22 mouse cellular contexts compared by ENCODE assay signal in the genomic region with DNA sequence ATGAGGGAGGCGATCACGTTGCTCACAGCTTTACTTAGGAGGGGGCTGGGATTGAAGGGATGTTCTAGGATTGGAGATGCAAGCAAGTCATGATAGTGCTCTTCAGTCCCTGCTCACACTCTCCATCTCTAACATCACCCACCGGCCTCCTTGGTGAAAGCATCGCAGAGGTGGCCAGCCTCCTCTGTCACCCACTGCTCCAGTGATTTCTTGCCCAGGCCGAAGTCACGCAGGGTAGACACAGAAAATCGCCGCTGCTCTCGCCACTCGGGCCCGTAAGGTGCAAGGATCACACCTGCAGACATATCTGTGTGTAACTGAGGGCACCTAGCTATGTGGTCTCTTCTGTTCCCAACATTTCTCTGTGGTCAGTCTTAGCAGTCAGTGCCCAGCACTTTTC. TPM values are rescaled to one million over a fixed set of nuclear protein-coding genes. Genes with fewer than 3 reads are reported as not detected.
DNase-seq lines count a peak whose midpoint lies in the region; ATAC-seq and TF ChIP-seq lines count a peak whose summit lies in the region.
"Had no signal": no experiment of that assay in that cellular context is flagged by ENCODE, and none has a peak within 500 bp of the region (broad histone marks: within the 10 kb centered on the region; RNA-seq: fewer than 3 reads in every experiment).

No protein-coding gene starts in this region.

- no peaks in the 10 kb centered on the region for H3K36me3 ChIP-seq in kidney, adult 2 months (ENCODE audit: control insufficient read depth, insufficient read depth, low read length)
- H3K36me3 ChIP-seq in liver, embryonic 16.5 days (ENCODE audit: control insufficient read depth, insufficient read depth), result no peaks in the 10 kb centered on the region
- H3K36me3 ChIP-seq in liver, embryonic 11.5 days (ENCODE audit: control insufficient read depth, insufficient read depth, low read length), result no peaks in the 10 kb centered on the region
- H3K36me3 ChIP-seq in stomach, embryonic 15.5 days, result no peaks in the 10 kb centered on the region
- H3K36me3 ChIP-seq: embryonic facial prominence, embryonic 10.5 days; heart, embryonic 15.5 days; hindbrain, embryonic 15.5 days had no signal

- 57% methylated on average over 11 of the region's 11 CpGs for WGBS in kidney, adult 2 months
- 67% methylated on average over 11 of the region's 11 CpGs for WGBS in liver, embryonic 16.5 days (ENCODE audit: insufficient replicate concordance)
- 90% methylated on average over 11 of the region's 11 CpGs for WGBS in liver, embryonic 11.5 days
- 91% methylated on average over 11 of the region's 11 CpGs for WGBS in stomach, embryonic 15.5 days

- ATAC-seq in liver, embryonic 16.5 days (ENCODE audit: low read depth), result no peak
- no peak for ATAC-seq in liver, embryonic 11.5 days (replicated peaks; ENCODE audit: low FRiP score)
- ATAC-seq in stomach, embryonic 15.5 days (ENCODE audit: insufficient read depth, low FRiP score, low read depth), result no peak
- ATAC-seq: forebrain, embryonic 13.5 days had no signal

- H3K4me2 ChIP-seq in liver, embryonic 16.5 days (ENCODE audit: low read depth, low read length), result peak overlapping the region; percentile 18
- H3K4me2 ChIP-seq in liver, embryonic 11.5 days, result no peak overlapping the region
- peak overlapping the region; percentile 21 for H3K4me2 ChIP-seq in stomach, embryonic 15.5 days
- H3K4me2 ChIP-seq: forebrain, embryonic 13.5 days; heart, embryonic 11.5 days; heart, embryonic 15.5 days; hindbrain, embryonic 15.5 days had no signal

- no peaks in the 10 kb centered on the region for H3K9me3 ChIP-seq in liver, embryonic 16.5 days (replicated peaks; ENCODE audit: control insufficient read depth, low read length)
- H3K9me3 ChIP-seq in liver, embryonic 11.5 days (ENCODE audit: control insufficient read depth, low read length), result no peaks in the 10 kb centered on the region
- no peaks in the 10 kb centered on the region for H3K9me3 ChIP-seq in stomach, embryonic 15.5 days
- H3K9me3 ChIP-seq: embryonic facial prominence, embryonic 10.5 days; forebrain, embryonic 13.5 days; heart, embryonic 15.5 days; hindbrain, embryonic 15.5 days had no signal

- peak overlapping the region; percentile 2; the same call in 1 of the 2 replicates for H3K9ac ChIP-seq in liver, embryonic 16.5 days (ENCODE audit: low read depth, low read length)
- no peak overlapping the region for H3K9ac ChIP-seq in liver, embryonic 11.5 days (ENCODE audit: low read depth, low read length)
- H3K9ac ChIP-seq in stomach, embryonic 15.5 days, result no peak overlapping the region
- H3K9ac ChIP-seq: forebrain, embryonic 13.5 days; heart, embryonic 15.5 days; hindbrain, embryonic 15.5 days had no signal

- no peaks in the 10 kb centered on the region for H3K27me3 ChIP-seq in kidney, adult 2 months (replicated peaks; ENCODE audit: control insufficient read depth, insufficient read depth, low read length)
- H3K27me3 ChIP-seq in liver, embryonic 16.5 days (ENCODE audit: control insufficient read depth, insufficient read depth, low read depth, low read length), result no peaks in the 10 kb centered on the region
- no peaks in the 10 kb centered on the region for H3K27me3 ChIP-seq in liver, embryonic 11.5 days (replicated peaks; ENCODE audit: control insufficient read depth, insufficient read depth, low read length)
- no peaks in the 10 kb centered on the region for H3K27me3 ChIP-seq in stomach, embryonic 15.5 days (replicated peaks)
- H3K27me3 ChIP-seq: forebrain, embryonic 13.5 days; heart, embryonic 15.5 days; hindbrain, embryonic 15.5 days had no signal

- H3K4me3 ChIP-seq in kidney, adult 2 months (ENCODE audit: insufficient read depth, low read depth, low read length), result peak overlapping the region; percentile 51
- H3K4me3 ChIP-seq in liver, embryonic 16.5 days (ENCODE audit: low read depth, low read length), result peak overlapping the region; percentile 30
- H3K4me3 ChIP-seq in liver, embryonic 11.5 days (ENCODE audit: low read depth, low read length), result no peak overlapping the region
- H3K4me3 ChIP-seq in stomach, embryonic 15.5 days (replicated peaks), result no peak overlapping the region
- H3K4me3 ChIP-seq: embryonic facial prominence, embryonic 10.5 days; forebrain, embryonic 13.5 days; heart, embryonic 15.5 days; hindbrain, embryonic 15.5 days had no signal

- no peak for TF ChIP-seq CTCF in kidney, adult 2 months (conservative IDR thresholded peaks at IDR 0.05; ENCODE audit: insufficient read depth, insufficient read length, low read depth, low read length)

- DNase-seq in kidney, adult 2 months, result no peak
- no peak for DNase-seq in kidney, postnatal 4 days
- no peak for DNase-seq in liver, embryonic 11.5 days (ENCODE audit: low spot score)
- DNase-seq in frontal cortex, postnatal 25 days (ENCODE audit: low spot score in 2 of 2), result no peak
- no peak for DNase-seq in embryo, embryonic 9.5 days (ENCODE audit: extremely low spot score)
- DNase-seq: adrenal gland, adult 2 months; adrenal gland, postnatal 25 days; cerebellum, adult 18-20 months; cerebellum, adult 9-11 months; cerebellum, postnatal 36 days; gastrocnemius, postnatal 36 days; heart, adult 18-20 months; heart, postnatal 14 days had no signal

- H3K4me1 ChIP-seq in kidney, adult 2 months (ENCODE audit: control insufficient read depth, insufficient read depth, low read length), result peaks cover 2% of the 10 kb centered on the region; the same call in 1 of the 2 replicates
- H3K4me1 ChIP-seq in liver, embryonic 16.5 days (ENCODE audit: control insufficient read depth, low read depth, low read length), result no peaks in the 10 kb centered on the region
- no peaks in the 10 kb centered on the region for H3K4me1 ChIP-seq in liver, embryonic 11.5 days (replicated peaks; ENCODE audit: control insufficient read depth, insufficient read depth, low read length)
- H3K4me1 ChIP-seq in stomach, embryonic 15.5 days, result no peaks in the 10 kb centered on the region
- H3K4me1 ChIP-seq: embryonic facial prominence, embryonic 10.5 days; forebrain, embryonic 13.5 days; heart, embryonic 15.5 days; hindbrain, embryonic 15.5 days had no signal

- TF ChIP-seq POLR2A in kidney, adult 2 months (IDR thresholded peaks at IDR 0.05; ENCODE audit: low read depth, low read length), result no peak

- peak overlapping the region; percentile 87 for H3K27ac ChIP-seq in kidney, adult 2 months (ENCODE audit: insufficient read depth, low read depth, low read length)
- H3K27ac ChIP-seq in liver, embryonic 16.5 days (ENCODE audit: low read length), result no peak overlapping the region
- H3K27ac ChIP-seq in liver, embryonic 11.5 days (ENCODE audit: low read depth, low read length), result no peak overlapping the region
- peak overlapping the region; percentile 35; the same call in 1 of the 2 replicates for H3K27ac ChIP-seq in stomach, embryonic 15.5 days
- H3K27ac ChIP-seq: embryonic facial prominence, embryonic 10.5 days; forebrain, embryonic 13.5 days; heart, embryonic 15.5 days; hindbrain, embryonic 15.5 days had no signal

RNA-seq across cellular contexts. Expression of a gene that starts 1.5 kb away (rescaled TPM):
- polyA plus RNA-seq in kidney, adult 2 months (2012; rRNA removed), result 780 and 833 TPM in 2 replicates
- 141 and 169 TPM in 2 replicates for polyA plus RNA-seq in liver, embryonic 16.5 days (2015; fragmentation: Nextera tagmentation; extraction: Ambion mirVana)
- 0.62 and 1.3 TPM in 2 replicates for polyA plus RNA-seq in liver, embryonic 11.5 days (2014; fragmentation: Nextera tagmentation; extraction: Ambion mirVana)
- 12.6 and 15.2 TPM in 2 replicates for polyA plus RNA-seq in stomach, embryonic 15.5 days (2015; fragmentation: Nextera tagmentation; extraction: Ambion mirVana)
- polyA plus RNA-seq: embryonic facial prominence, embryonic 10.5 days; embryonic facial prominence, embryonic 14.5 days; heart, embryonic 11.5 days; hindbrain, embryonic 11.5 days; hindbrain, embryonic 15.5 days had no signal

RNA-seq across cellular contexts. Expression of a gene that starts 28.6 kb away (rescaled TPM):
- polyA plus RNA-seq in kidney, adult 2 months (2012; rRNA removed), result 0.06 and 0.23 TPM in 2 replicates
- polyA plus RNA-seq in liver, embryonic 16.5 days (2015; fragmentation: Nextera tagmentation; extraction: Ambion mirVana), result 0.07 and 0.11 TPM in 2 replicates
- not detected in 2 replicates for polyA plus RNA-seq in liver, embryonic 11.5 days (2014; fragmentation: Nextera tagmentation; extraction: Ambion mirVana)
- polyA plus RNA-seq in stomach, embryonic 15.5 days (2015; fragmentation: Nextera tagmentation; extraction: Ambion mirVana), result not detected in 2 replicates
- polyA plus RNA-seq: embryonic facial prominence, embryonic 10.5 days; embryonic facial prominence, embryonic 14.5 days; forebrain, embryonic 13.5 days; heart, embryonic 11.5 days; heart, embryonic 15.5 days; hindbrain, embryonic 11.5 days; hindbrain, embryonic 15.5 days had no signal

Comparison
In these comparisons a context has a peak if more than half of its experiments do, and no peak if none do; other contexts are left out.
1. H3K4me3 ChIP-seq: peak in kidney, adult 2 months (single experiment) and liver, embryonic 16.5 days (single experiment); none in liver, embryonic 11.5 days (single experiment) and stomach, embryonic 15.5 days (single experiment).
2. H3K27ac ChIP-seq: peak in kidney, adult 2 months (single experiment) and stomach, embryonic 15.5 days (single experiment); none in liver, embryonic 16.5 days (single experiment) and liver, embryonic 11.5 days (single experiment).